Mouse (Mus musculus): ENCODE data around the gene Cpsf4l. TPM values are rescaled to one million over a fixed set of nuclear protein-coding genes. Genes with fewer than 3 reads are reported as not detected.
A peak's percentile ranks its signal among the peaks of the same experiment; 100 is the strongest.

Gene Cpsf4l
- total RNA-seq, 2 experiments from 2014 or later: not detected

DNA sequence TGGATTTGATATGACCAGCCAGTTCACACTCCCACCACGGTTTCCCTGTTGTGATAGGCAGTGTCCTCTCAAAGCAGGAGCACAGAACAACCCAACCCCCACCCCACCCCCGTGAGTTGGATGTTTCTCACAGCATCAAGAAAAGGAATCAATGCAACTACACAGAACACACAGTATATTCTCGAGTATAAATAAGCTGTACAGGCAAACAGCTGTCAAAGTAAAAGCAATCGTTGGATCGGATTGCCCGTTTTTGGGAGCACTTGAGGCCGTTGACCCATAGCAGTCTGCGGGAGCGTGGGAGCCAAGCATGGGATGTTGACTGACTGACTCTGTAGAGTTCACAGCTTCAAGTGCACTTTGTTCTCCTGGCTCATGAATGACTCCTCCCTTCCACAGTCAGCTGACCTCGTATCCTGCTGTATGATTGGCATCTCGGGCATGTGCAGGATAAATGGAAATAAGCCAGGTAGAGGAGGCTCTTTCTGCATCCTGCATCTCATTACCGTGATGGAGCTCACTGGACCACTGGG is 11.7 kb downstream of the Cpsf4l start:
- no peak for DNase-seq

DNA sequence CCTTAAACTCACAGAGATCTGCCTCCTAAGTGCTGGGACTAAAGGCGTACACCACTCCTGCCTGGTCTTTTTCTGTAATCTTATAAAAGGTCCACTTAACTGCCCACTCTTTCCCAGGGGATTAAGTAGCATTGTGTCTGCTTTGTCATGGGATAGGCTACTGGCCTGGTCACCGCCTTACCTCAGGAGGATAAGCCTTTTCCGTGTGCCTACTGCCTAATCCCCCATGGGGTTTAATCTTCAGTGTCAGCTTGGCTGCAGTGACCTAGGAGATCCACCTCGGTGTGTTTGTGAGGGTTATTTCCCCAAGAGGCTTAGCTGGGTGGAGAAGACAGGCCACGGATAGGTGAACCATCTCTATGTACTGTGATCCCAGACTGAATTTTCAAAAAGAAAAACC is 12.2 kb downstream of the Cpsf4l start:
- DNase-seq: no peak

DNA sequence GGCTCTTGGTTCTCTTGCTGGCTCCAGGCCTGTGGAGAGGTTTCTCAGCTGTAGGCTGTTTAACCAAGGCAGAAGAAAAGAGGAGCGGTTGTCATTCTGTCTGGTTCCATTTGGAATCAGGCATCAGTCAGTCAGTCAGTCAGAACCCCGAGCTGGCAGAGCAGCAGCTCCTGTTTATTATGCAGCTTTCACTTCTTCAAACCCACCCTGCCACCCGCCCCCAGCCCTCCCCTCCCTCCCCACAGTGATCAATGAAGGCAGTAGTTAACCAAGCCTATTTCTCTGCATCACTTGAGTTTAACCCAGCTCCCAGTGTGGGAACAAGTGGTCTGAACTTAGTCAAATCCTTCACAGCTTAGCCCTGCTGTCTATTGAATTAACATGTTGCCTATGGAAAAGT is 18.0 kb downstream of the Cpsf4l start:
- no peak for DNase-seq

DNA sequence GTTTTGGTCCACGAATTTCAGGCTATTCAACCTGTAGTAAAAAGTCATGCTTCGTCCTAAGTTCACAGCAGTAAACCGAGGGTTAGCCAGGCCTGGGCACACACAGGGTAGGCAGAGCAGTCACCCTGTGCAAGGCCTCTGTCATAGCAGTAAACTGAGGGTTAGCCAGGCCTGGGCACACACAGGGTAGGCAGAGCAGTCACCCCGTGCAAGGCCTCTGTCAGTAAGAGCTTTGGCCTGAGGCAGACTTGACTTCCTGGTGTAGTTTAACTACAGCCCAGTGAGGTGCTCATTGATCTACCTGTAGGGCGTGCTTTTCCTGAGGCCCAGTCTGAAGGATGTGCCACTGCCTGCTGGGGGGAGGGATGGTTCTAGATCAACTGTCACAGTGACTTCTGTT is 18.5 kb downstream of the Cpsf4l start:
- DNase-seq: no peak

DNA sequence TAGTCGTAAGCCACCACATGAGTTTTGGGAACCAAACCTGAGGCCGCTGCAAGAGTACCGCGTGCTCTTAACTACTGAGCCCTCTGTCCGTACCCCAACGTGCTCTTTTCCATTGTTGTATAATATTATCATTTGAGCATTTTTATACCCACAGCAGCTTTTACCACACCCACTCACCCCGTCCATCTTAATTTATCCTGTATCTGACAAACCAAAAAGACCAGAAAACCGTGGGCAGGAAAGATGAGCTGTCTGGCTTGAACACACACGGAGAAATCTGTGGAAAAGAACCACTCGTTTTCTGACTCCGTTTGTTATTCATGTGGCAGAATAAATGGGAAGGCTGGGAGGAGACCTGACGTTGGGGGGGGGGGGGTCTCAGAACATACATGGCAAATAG is 19.3 kb downstream of the Cpsf4l start:
- no peak for DNase-seq

DNA sequence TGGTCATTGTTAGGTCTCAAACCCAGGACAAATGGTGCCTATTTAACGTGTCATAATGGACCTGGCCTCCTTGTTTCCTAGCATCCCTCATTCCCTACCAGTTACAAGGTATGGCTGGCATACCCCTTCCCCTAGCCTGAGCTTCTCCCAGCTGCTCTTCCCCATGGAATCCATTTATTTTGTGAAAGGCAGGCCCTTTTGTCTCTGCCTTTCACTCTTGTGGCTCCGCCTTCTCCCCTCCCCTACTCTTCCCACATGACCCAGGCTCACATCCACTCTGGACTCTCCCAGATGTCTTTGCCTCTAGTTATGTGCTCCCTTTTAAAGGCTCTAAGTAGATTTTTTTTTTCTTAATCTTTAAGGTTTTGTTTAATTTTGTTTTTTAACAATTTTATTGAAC is 22.8 kb downstream of the Cpsf4l start:
- no peak for DNase-seq

DNA sequence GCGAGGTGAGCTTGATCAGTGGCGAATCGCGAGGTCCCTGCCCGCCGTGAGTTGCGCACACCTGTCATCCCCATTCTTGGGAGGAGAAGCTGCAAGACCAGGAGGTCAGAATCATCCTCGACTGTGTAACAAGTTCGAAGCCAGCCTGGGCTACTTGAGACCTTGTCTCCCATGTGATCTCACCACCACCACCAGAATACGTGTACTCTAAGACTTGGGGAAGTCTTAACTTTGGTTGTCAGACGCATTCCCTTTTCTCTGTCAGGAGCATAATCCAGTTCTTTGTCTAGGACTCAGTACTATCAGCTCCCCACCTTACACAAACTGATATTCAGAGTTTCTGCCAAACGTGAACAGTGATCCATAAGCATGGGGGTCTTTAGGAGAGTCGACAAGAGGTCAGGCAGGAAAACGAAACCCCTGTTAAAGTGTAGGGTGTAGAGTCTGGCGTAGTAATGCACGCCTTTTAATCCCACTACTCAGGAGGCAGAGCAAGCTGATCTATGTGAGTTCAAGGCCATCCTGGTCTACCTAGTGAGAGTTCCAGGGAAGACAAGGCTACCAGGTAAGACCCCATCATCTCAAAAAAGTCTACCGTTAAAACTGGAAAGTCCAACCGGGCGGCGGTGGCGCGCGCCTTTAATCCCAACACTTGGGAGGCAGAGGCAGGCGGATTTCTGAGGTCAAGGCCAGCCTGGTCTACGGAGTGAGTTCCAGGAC is 24.9 kb downstream of the Cpsf4l start:
- DNase-seq: no peak

DNA sequence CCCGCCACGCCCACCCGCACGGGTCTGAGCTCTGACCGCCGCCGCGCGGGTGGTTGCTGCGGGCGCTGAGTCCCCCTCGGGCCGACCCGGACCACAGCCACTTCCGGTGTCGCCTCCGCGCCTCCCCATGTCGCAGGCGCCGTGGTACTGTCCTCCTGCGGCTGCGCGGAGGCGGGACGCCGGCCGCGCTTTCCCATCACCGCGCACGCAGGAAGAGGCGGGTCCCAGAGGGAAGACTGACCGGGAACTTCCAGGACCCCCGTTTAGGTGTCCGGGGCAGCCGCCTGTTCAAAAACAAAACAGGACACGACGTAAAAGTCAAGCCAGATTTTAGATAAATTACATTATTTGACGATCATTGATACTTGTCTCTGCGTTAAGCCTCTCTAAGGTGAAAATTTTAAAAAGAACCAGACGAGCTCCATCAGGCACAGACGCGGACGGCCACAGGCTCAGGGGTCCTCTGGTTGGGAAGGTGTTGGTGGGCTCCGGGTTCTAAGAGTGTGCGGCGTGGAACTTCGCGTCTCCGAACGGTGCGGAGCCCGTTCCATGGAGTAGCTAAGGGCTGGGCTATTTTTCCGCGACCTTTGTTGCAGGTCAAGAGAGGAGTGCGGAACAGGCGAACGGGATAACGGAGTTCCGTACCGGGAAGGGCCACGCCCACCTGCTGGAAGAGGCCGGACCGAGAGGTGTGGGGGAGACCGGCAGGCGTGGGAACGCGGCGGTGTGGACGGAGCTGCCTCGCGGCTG is 25.7 kb downstream of the Cpsf4l start, which contains the start of the genes Fam104a and D11Wsu47e:
Gene Fam104a (minus strand): TSS at position 199 of the 750 bp plus-strand sequence.
Gene D11Wsu47e (plus strand): TSS at position 456 of the 750 bp plus-strand sequence.
- peak; percentile 96 for DNase-seq

DNA sequence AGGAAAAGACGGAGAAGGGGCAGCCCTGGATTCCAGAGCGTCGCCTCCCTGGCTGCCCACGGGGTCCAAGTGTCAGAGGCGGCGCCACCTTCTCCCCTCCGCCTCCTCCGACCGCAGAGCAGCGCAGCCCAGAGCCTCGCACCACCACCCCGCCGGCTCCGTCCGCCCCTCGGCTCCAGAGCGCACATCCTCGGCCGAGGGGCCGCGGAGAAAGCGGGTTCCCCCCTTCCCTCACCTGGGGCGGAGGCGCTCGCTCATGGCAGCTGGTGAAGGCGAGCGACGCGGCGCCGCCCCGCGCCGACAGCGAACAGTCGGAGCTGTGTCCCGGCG is 26.2 kb downstream of the Cpsf4l start:
- no peak for DNase-seq

DNA sequence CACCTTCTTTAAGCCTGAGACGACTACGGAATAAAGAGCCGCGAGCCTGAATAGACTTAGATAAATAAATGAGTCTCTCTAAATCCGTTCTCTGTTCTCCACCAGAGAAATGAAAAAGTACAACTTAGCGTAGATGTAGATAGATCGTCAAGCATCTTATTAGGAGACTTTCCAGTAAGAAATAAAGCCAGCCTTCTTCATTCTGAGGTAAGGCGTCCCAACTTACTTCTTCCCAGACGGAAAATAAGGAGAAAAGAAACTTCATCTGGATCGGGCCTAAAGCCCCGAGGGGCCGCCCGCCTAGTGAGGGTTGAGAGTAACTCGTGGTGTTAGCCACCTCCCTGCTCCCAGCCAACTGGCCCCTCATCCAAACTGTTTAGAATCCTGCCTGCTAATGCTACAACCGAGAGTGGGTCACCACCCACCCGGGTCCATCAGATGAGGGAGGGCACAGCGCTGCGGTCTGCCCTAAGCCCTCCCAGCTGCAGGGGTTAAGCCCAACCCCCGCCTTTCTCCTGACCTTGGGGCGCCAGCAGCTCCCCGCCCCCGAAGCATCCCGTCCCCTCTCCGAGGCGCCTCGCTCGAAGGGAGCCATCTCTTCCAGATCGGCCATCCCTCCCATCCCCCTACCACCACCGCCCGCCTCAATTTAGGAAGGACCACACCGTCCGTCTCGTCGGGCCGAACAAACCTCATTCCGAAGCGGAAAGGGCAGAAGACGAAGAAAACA is 26.8 kb downstream of the Cpsf4l start:
- peak; percentile 69 for DNase-seq

DNA sequence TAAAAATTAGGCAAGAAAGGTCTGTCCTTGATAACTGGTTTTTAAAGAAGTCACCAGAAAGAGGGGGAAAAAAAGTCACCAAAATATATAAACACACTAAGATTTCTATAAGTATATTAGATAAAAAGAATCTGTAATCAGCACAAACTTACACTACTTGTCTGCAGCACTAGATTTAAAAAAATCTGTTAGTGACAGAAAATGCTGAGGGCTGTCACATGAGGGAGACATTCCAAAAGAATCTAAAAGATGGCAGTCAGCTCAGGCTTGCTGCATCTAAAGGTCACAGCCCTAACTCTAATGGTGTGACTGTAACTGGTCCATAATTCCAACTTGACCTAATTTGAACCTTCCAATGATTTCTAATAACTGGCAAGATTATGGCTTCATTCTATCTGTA is 27.8 kb downstream of the Cpsf4l start:
- no peak for DNase-seq

DNA sequence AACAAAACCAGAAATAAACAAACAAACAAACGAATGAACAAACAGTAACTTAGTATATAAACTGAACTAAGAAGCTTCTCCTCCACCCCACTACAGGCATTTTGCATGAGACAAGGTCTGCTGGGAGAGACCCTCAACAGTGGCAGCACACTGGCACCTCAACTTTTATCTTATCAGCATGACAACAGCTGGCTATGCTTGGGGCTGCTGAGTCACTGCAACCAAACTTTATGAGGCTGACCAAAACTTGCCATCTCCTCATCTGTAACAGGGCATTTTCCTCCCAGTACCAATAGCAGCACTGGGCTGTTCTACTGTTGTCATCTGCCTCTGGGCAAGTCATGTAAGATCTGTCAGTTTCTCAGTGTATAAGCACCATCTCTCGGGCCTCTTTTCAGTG is 28.9 kb downstream of the Cpsf4l start:
- no peak for DNase-seq

DNA sequence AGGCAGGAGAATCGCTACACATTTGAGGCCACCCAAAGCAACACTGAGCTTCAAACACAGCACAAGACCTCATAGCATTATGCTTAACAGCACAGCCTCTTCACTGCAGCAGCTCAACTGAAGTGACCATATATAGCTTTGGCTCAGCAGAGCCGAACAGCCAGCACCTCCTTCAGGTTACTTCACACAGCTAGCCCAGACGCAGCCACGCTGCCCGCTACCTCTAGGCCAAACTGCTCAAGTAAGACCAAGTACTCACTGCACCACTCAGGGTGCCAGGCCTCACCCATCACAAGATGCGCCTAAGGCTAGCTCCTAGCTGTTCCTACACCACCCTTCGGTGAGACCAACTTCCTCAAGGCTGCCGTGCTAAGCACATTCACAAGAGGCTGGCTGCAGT is 31.4 kb downstream of the Cpsf4l start:
- DNase-seq: peak; percentile 22

DNA sequence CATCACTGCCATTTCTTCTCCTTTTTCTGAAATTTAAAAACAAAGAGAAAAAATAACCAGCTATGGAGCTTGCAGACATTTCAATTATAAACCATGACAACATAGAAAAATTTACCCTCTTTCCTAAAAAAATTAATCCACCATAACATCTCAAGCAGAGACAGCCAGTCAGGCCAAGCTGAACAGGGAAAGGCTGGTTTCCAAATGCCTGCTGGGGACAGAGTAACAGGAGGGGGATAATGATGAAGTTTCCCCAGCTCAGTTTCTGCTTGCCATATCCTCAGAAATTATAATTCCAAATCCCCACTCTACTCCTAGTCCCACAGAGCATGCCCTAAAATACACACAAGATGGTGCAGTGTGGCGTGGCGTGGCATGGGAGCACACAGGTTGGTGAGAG is 32.4 kb downstream of the Cpsf4l start:
- DNase-seq: no peak

DNA sequence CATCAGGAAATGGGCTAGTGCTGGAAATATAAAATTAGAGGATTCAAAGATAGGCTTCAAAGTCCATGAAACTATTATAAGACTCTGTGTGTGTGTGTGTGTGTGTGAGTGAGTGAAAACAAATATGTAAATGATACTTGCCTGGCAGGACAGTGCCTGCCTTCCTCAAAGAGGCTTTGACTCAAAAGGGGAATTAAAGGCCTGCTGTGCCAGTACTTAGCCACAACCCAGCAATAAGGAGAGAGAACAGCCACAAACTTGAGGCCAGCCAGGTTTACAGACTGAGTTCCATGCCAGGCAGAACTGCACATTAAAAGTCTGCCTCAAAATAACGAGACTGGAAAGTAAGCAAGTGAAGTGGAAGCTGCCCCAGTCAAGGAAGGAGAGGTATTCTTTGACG is 33.0 kb downstream of the Cpsf4l start:
- DNase-seq: no peak

DNA sequence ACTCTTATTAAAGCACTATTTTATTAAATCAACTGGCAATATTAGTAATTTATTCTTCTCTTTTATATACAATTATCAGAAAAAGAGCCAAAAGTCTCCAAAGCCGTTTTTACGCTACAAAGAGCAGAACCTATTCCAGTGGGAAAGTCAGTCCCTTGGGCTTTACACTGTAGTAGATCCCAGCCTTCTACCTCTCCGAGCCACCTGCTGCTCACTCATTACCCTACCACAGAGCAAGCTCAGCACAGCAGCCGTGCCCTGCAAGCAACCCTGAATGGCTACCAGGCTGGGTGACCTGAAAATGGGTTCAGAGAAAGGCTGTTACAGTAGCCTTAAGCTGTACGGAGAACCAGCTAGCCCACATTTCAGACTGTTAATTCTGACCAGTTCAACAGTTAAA is 35.2 kb downstream of the Cpsf4l start:
- DNase-seq: no peak

DNA sequence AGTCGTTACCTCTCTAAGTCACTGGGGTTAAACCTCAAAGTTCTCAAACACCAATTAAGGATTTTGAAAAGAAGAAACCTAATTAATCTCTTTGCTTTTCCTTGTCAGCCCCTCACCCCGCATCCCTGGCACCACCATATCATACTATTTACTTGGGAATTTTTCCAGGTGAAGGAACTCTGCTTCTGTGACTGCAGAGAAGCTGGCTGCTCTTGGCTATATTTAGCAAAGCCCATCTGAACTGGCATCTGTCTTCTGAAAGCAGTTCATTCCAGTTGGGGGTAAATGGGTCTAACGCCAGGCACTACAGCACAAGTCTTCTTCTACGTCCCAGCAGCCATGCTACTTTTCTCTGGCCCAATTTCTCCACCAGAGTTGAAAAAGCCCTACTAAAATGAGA is 36.2 kb downstream of the Cpsf4l start:
- DNase-seq: no peak

DNA sequence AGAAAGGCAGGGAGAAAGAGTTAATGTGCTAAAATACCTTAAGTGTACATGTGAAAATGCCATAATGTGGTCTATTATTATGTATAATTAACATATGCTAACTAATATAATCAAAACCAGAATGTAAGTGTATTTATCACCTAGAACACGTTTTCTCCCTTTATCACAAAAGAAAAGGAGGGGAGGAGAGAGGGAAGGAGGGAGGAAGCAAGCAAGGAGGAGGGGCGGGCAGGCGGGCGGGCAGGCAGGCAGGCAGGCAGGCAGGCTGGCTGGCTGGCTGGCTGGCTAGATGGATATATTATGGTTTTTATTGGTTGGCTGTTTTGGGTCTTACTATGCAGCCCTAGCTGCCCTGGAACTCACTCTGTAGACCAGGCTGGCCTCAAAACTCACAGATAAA is 40.1 kb downstream of the Cpsf4l start:
- DNase-seq: no peak

DNA sequence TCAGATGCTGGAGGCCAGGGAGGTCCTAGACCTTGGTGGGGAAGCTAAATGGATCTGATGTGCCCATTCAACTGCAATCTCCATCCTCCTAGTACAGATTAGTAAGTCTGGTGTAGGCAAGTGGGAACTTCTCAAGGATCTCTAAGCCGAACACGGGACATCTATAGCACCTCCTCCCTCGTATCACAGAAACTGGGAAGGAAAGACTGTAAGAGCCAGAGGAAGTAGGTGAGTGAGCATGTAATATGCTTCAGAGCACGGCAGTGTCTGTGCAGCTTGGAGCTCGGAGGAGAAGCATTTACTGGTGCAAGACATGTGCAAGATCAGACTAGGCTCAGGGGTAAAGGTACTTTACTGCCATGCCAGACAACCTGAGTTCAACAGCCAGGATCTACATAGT is 41.0 kb downstream of the Cpsf4l start:
- DNase-seq: no peak

DNA sequence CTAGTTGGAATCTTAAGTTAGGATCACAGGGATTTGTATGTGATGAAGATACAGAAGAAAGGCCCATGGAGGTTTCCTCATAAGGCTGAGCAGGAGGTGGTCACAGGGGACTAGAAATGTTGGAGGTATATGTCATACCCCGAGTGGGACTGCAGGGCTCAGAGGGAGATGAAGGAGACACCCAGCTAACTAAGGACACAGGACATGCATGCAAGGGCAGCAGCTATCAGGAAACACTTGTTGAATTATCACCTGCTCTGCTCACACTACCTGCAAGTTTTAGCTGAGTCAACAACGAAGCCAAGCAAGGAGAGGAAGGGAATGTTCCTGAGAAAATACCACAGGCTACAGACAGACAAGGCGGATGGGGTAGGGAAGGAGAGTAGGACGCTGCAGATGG is 42.1 kb downstream of the Cpsf4l start:
- DNase-seq: no peak

DNA sequence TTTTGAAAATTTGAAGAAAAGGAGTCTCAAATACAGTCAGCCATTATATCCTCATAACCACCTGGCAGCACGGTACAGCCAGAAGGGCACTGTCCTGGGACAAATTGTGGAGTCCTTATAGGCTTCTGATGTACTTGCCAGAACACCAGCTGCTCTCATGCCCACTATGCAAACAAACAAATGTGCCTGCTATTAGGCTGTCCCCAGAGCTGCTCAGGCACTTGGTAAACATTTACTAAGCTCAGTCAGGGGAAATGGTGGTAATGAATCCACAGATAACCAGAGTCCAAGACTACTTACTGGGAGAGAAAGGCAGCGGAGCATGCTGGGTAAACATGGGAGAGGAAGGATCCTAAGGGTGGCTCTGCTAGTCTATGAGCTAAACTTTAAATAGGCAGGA is 42.7 kb downstream of the Cpsf4l start:
- DNase-seq: no peak

DNA sequence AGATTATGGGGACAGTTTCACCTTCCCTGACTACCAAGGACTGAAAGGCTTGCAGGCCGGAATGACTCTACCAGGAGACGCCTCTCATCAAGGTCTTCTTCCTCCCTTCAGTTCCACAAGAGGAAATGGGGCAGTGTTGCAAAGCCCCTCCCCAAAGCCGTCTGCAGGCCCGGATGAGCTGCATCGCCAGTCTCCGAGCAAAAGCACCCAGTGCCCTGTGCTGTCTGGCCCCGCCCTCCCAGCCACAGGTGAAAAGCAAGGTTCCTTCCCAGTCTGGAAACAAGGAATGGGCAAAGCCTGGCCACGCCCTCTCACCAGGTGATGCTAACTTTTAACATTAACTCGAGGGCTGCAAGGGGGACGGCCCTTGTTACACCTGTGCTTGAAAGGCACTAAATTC is 43.2 kb downstream of the Cpsf4l start:
- DNase-seq: no peak

DNA sequence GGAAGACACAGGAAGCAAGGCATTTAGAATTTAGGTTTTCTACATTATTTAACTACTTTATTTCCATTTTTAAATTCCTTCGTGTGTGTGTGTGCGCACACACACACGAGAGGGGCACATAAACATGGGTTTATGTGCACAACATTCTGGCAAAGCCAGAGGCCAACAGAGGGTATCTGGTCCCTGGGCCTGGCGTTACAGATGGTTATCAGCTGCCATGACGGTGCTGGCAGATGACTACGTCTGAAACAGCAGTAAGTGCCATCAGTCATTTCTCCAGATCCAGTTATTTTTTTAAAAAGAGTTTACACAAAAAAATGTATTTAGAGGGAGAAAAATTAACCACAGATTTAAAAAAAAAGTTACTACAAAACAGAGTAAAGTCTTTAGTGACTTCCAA is 43.6 kb downstream of the Cpsf4l start:
- DNase-seq: no peak
